Mouse (Mus musculus) left cerebral cortex, postnatal 4 days (tissue): Measurements from ENCODE around the gene Pitpnb. TPM values are rescaled to one million over a fixed set of nuclear protein-coding genes. Genes with fewer than 3 reads are reported as not detected.

ENCODE experiments used
- total RNA-seq, 2 experiments: library from RNA; stranded (reverse); gene quantifications; 2 replicates each; pipeline ENCODE4 v1.2.3; 2021

Gene Pitpnb
- total RNA-seq, 2 experiments from 2014 or later, result 79.3 to 84.0 TPM

Other genes with a start within 250 kb of the Pitpnb start
- gene Mn1, start 86.6 kb downstream of the Pitpnb start, total RNA-seq, result 100 to 1,000 TPM; 129 to 135 TPM